Mouse (Mus musculus) yolk sac, embryonic 10.5 days (tissue): ENCODE data around the gene Ceacam13.
"Not testable (repeated sequence)": the region's sequence is repeated elsewhere in the genome, so short reads cannot be mapped to it uniquely, and the experiment has no call there.

Experiments used
- DNase-seq: peaks from one replicate; pipeline ENCODE4 v3.0.0-alpha.2; 2017; ENCODE audit warnings: low spot score

The Ceacam13 gene

DNA sequence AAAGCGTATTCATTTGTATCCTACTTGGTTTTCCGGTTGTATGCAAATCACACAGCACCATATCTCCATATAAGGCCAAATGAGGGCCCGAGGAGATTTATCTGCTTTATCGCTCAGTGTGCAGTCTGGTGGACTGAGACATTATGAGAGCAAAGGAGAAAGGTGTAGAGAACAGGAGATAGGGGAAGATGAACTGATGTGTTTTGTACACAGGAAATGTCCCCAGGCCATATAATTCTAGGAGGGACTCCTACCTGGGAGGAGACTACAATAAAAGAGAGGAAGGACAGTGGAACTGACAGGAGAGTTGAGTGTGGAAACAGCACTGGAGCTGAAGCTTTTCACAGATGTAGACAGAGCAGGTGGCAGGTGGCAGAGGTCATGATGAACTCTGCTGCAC, at the start of gene Ceacam13:
Ceacam13 (plus strand) TSS at position 301 of the 400 bp plus-strand sequence.
- no peak for DNase-seq

DNA sequence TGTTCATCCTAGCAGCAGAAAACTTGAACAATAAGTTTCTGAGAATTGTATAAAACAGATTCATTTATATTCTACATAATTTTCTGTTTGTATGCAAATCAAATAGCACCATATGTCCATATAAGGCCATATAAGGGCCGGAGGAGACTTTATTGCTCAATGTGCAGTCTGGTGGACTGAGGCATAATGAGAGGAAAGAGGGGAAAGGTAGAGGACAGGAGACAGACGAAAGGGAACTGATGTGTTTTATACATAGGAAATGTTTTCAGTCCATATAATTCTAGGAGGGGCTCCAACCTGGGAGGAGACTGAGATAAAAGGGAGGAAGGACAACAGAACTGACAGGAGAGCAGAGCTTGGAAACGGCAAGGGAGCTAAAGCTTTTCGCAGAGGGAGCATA, 37.9 kb upstream of the Ceacam13 start, which contains the start of gene Ceacam11:
Ceacam11 (plus strand) TSS at position 301 of the 400 bp plus-strand sequence.
- DNase-seq: no peak

DNA sequence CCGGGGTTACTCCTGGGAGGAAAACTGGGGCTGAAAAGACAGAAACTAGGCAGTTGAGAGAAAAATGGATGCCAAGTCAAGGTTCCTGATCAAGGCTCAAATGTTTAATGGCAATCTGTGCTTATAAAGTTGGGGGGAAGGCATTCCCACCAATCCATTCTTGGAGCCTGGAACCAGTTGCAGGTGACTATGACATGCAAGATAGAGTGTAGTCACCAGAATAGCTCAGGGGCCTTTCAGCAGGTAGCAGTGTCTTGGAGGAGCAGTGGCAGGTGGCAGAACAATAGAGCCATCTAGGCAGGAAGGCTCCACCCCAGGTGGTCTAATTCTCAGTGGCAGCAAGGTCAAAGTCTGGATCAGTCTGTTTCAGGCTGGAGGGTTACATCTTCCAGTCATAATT, 8.6 kb upstream of the Ceacam13 start:
- not testable (repeated sequence) for DNase-seq

DNA sequence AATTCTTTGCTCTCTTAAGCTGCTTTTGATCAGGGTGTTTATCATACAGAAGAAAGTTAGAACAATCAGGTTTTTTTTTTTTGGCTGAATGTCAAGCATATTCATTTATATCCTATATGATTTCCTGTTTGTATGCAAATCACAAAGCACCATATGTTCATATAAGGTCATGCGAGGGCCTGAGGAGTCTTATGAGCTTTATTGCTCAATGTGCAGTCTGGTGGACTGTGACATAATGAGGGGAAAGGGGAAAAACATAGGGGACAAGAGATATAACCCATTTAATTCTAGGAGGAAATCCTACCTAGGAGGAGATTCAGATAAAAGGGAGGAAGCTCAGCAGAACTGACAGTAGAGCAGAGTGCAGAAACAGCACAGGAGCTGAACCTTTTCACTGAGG, 55.9 kb downstream of the Ceacam13 start, which contains the start of gene Ceacam12:
Ceacam12 (plus strand) TSS at position 301 of the 400 bp plus-strand sequence.
- no peak for DNase-seq
